Mouse (Mus musculus) granulocyte monocyte progenitor cell, adult 5-6 weeks (primary cell): ENCODE measurements around the gene Ly6g6d. TPM values are rescaled to one million over a fixed set of nuclear protein-coding genes. Genes with fewer than 3 reads are reported as not detected.
A peak's percentile ranks its signal among the peaks of the same experiment; 100 is the strongest.
"Not testable (repeated sequence)": the region's sequence is repeated elsewhere in the genome, so short reads cannot be mapped to it uniquely, and the experiment has no call there.

Experiments
- ATAC-seq: replicated peaks from 2 replicates; pipeline ENCODE4 v1.8.0; 2016; ENCODE audit warnings: mild to moderate bottlenecking, moderate TSS enrichment, inconsistent platforms; ENCODE audit not compliant: poor library complexity, severe bottlenecking
- total RNA-seq, 2 experiments: library from RNA; stranded (forward) in 1 of 2; stranded (reverse) in 1 of 2; fragments of 200-712, 200-1000 nt in 1 of 2; fragments of >200 nt in 1 of 2; fragmentation: Nextera tagmentation in 1 of 2; gene quantifications; 2 replicates each; pipeline ENCODE4 v1.2.3; 2014 to 2017

Ly6g6d gene
- total RNA-seq, 2 experiments from 2014 or later = not detected

DNA sequence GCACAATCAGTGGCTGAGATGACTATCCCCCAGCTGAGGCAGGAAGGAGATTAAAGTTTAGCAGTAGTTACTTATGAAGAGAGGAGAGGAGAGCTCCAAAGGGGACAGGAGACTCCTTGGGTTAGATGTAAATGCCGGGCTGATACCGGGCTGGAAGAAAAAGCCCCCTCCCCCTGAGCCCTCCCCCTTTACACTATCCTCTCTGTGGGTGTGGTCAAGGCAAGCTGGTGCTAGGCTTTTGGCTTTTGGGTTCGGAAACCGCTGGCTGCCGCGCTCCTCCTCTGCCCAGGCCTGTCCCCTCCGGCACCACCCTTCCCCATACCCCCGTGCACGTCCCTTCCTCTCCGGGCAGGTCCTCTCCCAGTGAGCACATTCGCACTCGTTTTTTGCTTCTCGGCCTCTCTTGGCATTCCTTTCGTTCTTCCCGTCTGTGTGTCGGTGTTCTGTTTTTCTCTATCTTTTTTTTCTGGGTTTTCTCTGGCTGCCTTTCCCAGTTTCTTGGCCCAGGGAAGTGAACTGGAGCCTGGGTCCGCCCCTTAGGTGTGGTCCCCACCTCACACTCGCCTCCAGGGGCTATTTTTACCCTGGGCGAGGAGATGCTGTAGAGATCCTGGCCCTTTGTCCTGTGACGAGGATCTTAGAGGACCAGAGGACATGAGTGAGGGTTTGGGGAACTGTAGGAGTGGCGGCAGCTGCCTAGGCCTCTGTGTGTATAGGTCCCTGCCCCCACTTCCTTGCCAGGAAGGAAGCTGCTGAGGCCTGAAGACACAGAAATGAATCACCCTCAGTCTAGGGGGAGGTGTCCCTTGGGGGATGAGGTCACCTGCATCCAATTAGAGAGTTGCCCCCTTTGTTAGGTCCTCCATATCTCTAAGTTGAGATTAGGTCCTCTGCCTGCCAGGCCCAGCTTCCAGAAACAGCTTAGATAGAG lies 26.4 kb downstream of the Ly6g6d start:
- peak; percentile 66 for ATAC-seq

DNA sequence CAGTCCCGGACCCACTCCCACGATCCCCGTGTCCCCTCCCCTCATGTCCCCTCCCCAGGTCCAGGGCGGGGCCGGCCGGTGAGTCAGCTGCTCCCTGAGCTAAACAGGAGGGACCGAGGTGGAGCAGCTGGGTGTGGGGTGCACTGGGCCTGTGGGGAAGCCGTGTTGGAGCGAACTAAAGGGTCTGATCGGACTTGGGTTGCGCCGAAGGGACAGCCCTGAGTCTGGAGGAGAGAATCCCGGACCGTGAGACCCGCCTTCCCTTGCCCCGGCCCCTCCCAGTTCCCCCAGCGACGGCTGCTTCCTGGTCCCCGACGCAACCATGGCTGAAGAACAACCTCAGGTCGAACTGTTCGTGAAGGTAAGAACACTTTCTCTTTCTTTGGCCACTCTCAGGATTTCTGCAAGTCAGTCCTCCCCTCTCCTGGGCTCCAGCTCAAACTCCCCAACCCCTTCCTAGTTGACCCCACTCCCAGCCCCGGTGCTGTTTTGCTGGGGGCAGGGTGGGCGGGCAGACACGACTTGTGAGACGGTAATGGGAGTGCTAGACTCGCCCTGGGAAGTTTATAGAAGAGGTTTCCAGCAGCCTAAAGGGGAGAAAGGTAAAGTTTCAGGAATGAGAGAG lies 27.6 kb downstream of the Ly6g6d start:
- peak; percentile 18 for ATAC-seq

DNA sequence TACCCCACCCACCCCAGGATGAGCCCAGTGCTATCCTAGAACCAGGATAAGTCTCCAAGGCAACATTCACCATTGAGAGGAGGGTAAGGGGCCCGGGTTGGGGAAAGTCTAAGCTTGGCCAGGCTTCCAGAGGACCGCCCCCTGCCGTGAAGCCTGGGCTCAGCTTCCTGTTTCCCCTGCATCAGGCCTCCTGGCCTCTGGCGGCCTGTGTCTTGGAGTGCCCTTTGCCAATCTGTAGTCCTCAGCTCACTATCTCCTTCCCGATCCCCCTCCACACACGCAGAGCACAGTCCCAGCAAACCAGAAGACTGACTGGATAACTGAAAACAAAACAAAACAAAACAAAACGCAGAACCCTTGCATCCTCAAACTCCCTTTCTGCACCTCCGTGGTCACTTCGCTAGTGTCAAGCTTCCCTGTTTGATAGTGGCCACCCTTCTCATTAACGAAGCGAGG lies 28.3 kb downstream of the Ly6g6d start, which contains the start of gene Clic1:
Gene Clic1 (plus strand): TSS at position 406 of the 456 bp plus-strand sequence.
- ATAC-seq = peak; percentile 15; the same call in 1 of the 2 replicates

DNA sequence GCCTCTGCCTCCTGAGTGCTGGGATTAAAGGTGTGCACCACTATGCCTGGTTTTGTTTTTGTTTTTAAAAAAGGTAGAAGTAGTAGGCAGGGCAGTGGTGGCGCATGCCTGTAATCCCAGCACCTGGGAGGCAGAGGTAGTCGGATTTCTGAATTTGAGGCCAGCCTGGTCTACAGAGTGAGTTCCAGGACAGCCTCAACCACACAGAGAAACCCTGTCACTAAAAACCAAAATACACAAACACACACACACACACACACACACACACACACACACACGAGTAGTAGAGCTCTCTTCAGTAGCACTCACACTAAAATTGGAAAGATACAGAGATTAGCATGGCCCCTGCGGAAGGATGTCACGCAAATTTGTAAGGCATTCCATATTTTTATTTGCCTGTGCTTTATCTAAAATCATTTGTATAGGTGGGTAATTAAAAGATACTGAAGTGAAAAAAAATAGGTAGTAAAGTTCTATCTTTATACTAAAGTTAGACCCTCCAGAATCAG lies 28.9 kb downstream of the Ly6g6d start:
- ATAC-seq = no peak

DNA sequence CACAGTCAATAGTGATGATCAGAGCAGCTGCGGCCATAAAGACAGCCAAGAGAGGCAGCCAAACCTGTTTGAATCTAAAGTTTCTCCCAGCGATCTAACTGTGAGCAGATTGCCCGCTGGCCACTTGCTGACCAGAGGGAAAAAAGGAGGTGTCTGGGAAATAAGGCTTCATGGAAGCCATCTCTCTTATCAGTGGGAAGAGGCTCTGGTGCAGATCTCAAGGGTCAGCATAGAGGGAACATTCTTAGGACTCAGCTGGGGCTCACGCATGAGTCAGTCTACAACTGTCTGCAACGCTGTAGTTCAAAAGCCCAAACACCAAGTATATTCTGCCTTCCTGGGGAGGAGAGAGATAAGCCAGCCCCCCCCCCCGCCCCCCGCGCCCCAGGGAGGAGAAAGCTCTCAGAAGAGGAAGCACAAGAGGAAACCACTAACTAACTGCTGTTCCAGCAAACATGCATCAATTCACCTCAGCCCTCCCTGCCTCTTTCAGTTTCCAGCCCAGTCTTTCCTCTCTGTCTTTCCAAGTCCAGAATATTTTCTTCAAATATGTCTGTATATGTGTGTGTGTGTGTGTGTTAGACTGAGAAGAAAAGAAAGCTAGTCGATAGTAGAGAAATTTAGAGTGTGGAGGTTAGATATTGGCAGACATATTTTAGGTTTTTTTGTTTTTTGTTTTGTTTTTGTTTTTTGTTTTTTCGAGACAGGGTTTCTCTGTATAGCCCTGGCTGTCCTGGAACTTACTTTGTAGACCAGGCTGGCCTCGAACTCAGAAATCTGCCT lies 29.5 kb downstream of the Ly6g6d start:
- 0 out of 2 replicates have a peak, but pooled peaks have one; percentile 5 for ATAC-seq

DNA sequence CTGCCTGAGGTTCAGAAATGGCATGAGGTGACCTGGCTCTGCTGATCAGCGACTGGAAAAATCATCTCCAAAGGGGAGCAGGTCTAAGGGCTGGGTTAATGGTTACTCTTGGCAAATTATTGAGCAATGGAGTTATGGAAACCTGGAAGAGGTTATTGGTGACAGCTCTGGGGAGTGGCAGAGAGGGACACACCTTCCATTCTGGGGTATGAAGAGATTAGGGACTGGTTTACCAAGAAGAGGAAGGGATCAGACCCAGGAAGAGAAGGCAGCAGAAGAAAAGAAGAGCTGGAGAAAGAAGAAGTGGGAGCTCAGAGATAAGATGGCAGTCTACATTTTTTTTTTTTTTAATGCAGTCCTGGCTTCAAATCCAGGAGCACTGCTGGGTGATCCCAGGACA lies 30.2 kb downstream of the Ly6g6d start:
- peak; percentile 7; the same call in 1 of the 2 replicates for ATAC-seq

DNA sequence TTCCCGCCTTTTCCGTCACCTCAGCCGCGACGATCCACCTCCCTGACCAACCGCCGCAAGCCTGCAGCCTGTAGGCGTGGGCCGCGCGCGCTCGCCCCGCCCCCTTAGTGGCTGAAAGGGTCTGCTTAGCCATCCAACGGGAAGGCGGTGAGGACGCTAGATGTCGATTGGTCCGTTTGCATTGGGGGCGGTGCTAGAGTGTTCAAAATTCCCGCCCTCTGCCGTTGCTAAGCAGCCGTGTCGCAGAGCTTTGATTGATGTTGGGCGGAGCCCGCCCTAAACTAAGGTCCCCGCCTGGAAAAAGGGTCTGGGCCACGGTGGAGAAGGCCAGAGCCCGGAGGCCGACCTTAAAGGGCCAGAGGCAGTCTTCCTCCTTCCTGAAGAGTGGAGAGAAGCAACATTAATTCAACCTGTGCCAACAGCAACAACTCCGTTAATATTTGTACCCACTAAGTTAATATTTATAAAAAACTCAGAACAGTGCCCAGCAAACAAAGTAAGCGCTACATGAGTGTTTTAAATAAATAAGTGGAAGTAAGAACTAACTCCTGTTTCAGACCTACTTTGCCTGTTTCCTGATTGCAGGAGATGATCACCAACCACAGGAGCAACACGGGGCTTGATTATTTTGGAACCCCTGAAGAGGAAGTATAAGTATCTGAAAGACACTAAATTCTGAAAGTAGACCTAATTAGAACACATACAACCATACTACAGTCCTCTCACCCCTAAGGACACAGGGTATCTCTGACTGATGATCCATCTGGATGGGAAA lies 31.0 kb downstream of the Ly6g6d start, which contains the start of gene Msh5:
Gene Msh5 (minus strand): TSS at position 65 of the 775 bp plus-strand sequence.
- peak; percentile 72 for ATAC-seq

DNA sequence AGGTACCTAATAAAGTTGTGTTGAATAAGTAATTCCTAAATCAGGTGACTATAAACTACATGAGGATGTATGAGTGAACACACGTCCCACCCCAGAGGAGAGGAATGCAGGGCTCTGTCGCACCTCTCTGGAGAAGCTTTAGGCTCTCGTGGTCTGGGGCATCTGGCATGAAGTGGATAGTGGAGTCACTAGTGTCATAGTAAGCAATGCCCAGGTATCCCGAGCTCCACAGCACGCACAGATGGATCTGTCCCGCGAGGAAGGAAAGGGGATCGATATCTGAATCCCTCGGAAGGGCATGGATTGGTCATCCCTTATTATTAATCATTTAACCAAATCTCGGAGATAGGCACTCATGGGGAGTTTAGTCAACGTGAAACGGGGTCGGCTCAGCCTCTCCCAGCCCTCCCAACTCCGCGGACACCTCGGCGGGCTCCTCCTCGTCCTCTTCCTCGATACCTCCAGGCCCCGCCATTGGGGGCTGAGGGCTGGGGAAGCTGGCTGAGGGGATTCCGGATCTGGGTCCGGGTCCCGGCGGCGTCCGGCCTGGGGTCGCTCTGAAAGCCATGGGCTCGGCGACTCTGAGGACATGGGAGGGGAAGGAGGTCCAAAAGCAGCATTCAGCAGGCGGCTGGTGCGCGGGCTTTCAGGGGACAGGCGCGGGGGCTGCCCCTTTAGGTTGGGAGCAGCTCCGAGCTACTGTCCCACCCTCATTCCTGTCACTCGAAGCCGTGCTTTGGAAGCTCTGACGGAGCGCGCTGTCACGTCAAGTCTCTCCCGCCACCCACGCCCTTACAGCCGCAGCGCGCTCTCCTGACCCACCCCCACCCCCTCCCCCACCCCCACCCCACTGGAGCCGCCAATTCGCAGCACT lies 31.8 kb downstream of the Ly6g6d start:
- ATAC-seq = no peak

DNA sequence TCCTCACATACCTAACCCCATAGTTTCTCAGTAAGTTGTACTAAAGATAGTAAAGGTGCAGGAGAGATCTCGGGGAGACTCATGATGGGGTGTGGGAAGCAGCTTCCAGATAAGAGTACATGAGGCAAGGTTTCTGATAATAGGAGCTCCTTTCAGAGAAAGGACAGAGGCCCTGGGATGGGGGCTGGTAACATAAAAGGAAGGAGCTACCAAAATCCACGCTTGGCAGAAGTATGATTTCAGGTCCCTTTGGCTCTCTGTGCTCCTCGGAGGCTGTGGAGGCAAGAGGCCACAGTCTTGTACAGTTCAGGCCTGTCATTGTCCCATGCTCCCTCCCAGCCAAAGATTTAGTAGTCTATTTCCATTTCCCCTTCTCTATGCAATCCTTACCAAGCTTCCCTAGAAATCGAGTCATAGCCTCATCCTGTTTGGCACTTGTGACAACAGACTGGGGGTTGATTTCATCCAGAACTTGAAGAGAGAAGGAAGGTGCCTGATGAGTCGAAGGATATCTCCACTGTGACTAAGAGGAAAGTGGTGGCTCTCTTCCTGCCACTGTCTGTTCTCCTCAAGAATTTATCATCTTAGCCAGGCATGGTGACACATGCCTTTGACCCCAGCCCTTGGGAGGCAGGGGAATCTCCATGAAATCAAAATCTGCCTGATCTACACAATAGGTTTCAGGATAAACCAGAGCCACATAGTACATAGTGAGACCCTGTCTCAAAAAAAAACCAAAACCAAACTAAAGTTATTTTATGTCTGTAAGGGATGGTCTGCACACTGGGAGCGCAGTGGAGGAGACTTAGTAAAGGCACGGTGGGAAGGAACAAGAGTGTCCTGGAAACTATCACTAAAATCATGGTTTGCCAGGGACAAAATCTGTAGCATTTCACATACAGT lies 32.7 kb downstream of the Ly6g6d start:
- no peak for ATAC-seq

DNA sequence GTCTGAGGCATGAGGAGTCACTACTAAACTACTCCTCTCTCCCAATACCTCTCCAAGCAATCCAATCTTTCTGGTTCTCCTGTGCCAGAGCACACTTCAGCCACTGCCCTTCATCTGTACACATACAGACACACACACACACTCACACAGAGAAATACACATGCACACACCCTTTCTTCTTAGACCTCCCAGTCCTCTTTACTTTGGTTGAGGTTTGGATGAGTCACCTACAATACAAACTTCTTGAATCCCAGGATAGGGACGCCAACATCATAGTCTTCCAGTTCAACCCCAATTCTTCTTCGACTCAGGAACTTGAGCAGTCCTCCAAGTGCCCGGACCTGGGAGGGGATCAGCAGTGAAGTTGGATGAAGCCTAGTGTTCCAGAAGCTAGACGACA lies 34.1 kb downstream of the Ly6g6d start:
- ATAC-seq = no peak

DNA sequence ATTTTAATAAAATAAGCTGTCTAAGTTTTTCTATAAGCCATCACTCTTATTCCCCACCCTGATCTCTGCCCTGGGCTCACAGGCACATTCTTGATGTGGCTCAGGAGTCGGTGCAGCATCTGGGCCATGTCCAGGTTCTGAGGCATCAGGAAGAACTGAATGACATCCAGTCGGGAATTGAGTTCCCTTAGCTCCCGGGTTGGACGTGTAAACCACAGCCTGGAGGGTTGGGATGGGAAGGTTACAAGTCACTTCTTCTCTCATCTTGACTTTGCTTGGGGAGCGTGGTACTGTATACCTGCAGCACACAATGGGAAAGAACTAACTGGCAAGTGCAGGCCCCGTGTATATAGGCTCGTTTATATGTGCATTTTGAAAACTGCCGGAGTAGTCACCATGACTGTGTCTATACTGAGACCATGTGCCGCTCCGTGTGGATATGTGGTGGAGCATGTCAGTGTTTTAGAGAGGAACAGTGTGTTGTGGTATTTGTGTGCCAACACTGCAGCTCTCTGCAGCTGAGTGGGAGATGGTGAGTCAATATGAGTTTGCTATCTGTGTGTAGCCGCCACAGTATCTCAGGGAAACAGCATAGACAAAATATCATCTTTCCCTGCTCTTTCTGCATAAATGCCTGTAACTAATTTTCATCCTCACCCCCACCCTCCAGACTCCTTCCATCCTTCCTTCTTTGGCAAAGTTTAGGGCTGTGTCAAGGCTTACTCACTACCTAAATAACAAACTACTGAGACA lies 38.6 kb downstream of the Ly6g6d start:
- ATAC-seq = no peak

DNA sequence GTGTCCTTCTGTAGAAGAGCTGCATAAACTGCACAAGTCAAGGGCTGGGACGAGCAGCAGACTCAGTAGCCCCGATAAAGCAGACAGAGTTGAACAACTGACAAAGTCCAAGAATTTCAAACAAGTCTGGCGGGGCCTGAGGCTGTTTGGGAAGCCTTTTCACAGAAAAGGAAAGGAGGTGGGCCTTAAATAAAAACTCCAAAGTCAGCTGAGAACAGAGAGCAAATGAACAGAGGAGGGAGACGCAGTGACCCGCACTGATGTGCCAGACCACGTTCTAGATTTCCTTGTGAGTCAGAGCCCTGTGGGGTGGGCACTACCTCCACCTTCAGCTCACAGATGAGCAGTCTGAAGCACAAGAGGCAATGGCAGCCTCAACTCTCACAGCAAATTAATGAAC lies 43.0 kb downstream of the Ly6g6d start:
- no peak for ATAC-seq

DNA sequence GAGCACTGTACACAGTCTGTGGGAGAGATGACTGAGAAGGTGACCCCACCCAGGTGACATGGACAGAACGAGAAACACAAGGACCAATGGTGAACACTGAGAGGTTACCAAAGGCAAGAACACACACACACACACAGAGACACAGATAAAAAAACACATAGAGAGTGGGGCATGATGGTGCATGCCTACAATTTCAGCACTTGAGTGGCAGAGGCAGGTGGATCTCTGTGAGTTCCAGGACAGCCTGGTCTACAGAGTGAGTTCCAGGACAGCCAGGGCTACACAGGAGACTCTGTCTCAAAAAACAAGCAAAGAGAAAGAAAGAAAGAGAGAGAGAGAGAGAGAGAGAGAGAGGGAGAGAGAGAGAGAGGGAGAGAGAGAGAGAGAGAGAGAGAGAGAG lies 44.2 kb downstream of the Ly6g6d start:
- ATAC-seq = not testable (repeated sequence)

DNA sequence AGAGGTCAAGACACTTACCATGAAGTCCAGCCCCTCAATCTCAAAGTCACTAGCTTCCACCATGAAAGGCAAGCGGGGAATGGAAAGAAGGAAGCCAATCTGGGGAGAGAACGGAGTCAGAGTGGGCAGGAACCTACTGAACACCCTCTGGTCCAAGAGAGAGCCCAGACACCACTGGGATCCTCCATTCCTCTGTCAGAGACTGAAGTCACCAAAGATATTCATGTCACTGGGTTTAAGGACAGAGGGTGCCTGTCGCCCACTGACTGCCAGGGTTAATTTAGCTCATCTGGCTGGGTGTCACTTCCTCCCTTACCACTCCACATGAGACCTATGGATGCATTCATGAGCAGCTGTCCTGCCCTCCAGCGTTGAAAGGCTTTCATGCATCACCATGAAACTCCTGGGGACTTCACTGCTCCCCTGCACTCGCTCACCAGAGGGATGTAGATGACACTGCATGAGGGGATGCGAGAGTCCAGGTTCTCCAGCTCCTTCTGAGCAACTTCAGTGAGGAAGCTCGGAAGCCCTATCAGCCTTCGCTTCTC lies 45.5 kb downstream of the Ly6g6d start:
- ATAC-seq = peak; percentile 18

DNA sequence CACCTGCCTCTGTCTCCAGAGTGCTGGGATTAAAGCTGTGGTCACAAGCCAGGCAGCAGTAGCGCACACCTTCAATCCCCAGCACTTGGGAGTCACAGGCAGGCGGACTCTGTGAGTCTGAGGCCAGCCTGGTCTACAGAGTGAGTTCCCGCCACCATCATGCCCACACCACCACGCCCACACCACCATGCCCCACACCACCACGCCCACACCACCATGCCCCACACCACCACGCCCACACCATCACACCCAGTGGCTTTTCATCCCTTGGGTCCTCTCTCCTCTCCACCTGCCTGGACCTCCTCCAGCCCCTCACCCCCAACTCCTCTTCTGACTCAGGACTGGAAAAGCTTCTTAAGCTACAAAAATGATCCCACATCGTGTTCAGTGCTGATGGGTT lies 46.0 kb downstream of the Ly6g6d start:
- ATAC-seq = no peak

DNA sequence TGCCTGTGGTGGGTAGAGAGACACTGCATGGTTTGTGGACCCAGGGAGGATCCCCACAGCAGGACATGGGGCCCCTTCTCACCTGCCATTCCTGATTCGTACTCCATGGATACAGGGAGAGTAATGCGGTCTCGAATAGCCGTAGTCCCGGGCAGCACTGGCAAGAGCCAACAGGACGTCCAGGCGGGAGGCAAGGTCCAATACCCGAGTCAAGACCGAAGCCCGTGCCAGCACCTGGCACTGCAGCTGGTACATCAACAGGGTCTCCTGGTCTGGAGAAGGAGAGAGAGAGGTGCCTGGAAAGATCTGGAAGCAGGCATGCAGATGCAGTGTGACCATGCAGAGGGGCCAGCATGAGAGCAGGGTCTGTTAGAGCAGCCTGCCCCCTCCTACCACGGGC lies 46.6 kb downstream of the Ly6g6d start:
- no peak for ATAC-seq
